Mouse (Mus musculus) liver, postnatal 0 days (tissue): Measurements from ENCODE around the gene Fhdc1.

Experiments
- CTCF ChIP-seq: sonication (generic); IDR thresholded peaks from 2 replicates; pipeline ENCODE4 v1.5.1; 2016; ENCODE audit warnings: antibody characterized with exemption, low read depth
- EP300 ChIP-seq: IDR thresholded peaks from 2 replicates; pipeline ENCODE4 v1.6.1; 2016; ENCODE audit warnings: antibody characterized with exemption, low read depth, mild to moderate bottlenecking

DNA sequence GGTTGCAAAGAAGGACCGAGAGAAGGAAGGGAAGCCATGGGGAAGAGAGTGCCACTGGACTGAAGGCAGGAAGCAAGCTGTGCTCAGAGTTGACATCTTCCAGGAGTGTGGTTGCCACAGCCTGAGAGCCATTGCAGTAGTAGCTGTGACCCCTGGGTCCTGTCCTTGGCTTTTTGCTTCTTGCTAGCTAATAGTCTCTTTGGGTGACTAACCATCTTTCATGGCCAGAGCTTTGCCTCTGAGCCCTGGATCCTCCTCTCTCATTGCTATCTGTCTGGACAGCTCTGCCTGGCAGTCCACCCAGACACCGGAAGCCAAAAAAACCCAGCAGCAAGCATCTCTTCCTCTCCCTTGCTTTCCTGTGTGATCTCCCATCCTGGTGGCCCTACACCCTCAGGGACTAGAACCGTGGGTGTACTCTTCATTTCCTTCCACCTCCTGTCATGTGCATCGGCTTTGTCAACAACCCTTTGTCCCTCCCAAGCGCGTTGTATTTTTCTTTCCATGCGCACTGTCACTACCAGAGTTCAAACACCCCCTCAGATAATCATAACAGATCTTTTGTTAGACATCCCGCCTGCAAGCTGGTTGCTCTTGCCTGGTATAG lies 85.3 kb downstream of the Fhdc1 start:
- TF ChIP-seq CTCF, result no peak
- no peak for TF ChIP-seq EP300
